Mouse (Mus musculus): ENCODE results near the gene Kcnh2.

GRCm38 (mm10) chr5:24342966-24343365 is 8.4 kb downstream of the Kcnh2 start:
- TF ChIP-seq CTCF (IDR thresholded peaks at IDR 0.05; ENCODE audit: extremely low read depth, insufficient read length, insufficient replicate concordance, low read depth, low read length) (no peak), POLR2A (IDR thresholded peaks at IDR 0.05; ENCODE audit: low read depth, low read length) (no peak)

All from small intestine, adult 2 months (tissue).